Mouse (Mus musculus): ENCODE data around the gene Snta1. TPM values are rescaled to one million over a fixed set of nuclear protein-coding genes. Genes with fewer than 3 reads are reported as not detected.

The Snta1 gene
- polyA plus RNA-seq, 1 experiment from 2014 or later, result 2.5 TPM

- DNase-seq (ENCODE audit: extremely low spot score, low spot score), result no peak
- Histone ChIP-seq H3K4me1 (peaks cover 25% of the 10 kb centered on the region), H3K27me3 (ENCODE audit: poor library complexity, severe bottlenecking) (peaks cover 9% of the 10 kb centered on the region; the same call in 1 of the 2 replicates), H3K9me3 (no peaks in the 10 kb centered on the region), H3K36me3 (replicated peaks) (no peaks in the 10 kb centered on the region), H3K27ac (no peak overlapping the region), H3K4me3 (no peak overlapping the region)
- WGBS, result 92% methylated on average over 7 of the region's 7 CpGs
Measured at GRCm38 (mm10) chr2:154418001-154418400, 10.1 kb upstream of the Snta1 start.

GRCm38 (mm10) chr2:154417107-154417506 is 9.2 kb upstream of the Snta1 start:
- WGBS, result 9% methylated on average over 3 of the region's 3 CpGs
- Histone ChIP-seq H3K4me3 (no peak overlapping the region), H3K27me3 (ENCODE audit: poor library complexity, severe bottlenecking) (peaks cover under 1% of the 10 kb centered on the region; the same call in 1 of the 2 replicates), H3K4me1 (peaks cover 23% of the 10 kb centered on the region), H3K9me3 (no peaks in the 10 kb centered on the region), H3K36me3 (replicated peaks) (no peaks in the 10 kb centered on the region), H3K27ac (no peak overlapping the region)
- peak; percentile 71 for DNase-seq (ENCODE audit: extremely low spot score, low spot score)

GRCm38 (mm10) chr2:154412018-154412666 is 4.2 kb upstream of the Snta1 start:
- peaks cover 36% of the 10 kb centered on the region for H3K27me3 ChIP-seq (ENCODE audit: poor library complexity, severe bottlenecking)
- H3K9me3 ChIP-seq, result no peaks in the 10 kb centered on the region
- no peak overlapping the region for H3K27ac ChIP-seq
- no peak overlapping the region for H3K4me3 ChIP-seq
- H3K4me1 ChIP-seq, result peaks cover 13% of the 10 kb centered on the region
- H3K36me3 ChIP-seq (replicated peaks), result no peaks in the 10 kb centered on the region
- 68% methylated on average over 7 of the region's 7 CpGs for WGBS
- DNase-seq (ENCODE audit: extremely low spot score, low spot score), result no peak

GRCm38 (mm10) chr2:154410355-154410754 is 2.5 kb upstream of the Snta1 start:
- peaks cover 54% of the 10 kb centered on the region for H3K27me3 ChIP-seq (ENCODE audit: poor library complexity, severe bottlenecking)
- H3K4me1 ChIP-seq, result peaks cover 19% of the 10 kb centered on the region
- no peak overlapping the region for H3K4me3 ChIP-seq
- H3K9me3 ChIP-seq, result no peaks in the 10 kb centered on the region
- WGBS, result 66% methylated on average over 2 of the region's 2 CpGs
- DNase-seq (ENCODE audit: extremely low spot score, low spot score), result no peak
- no peak overlapping the region for H3K27ac ChIP-seq
- H3K36me3 ChIP-seq (replicated peaks), result no peaks in the 10 kb centered on the region

GRCm38 (mm10) chr2:154407063-154407642 is 746 bp downstream of the Snta1 start:
- Histone ChIP-seq H3K27ac (peak overlapping the region; percentile 83), H3K9me3 (no peaks in the 10 kb centered on the region), H3K4me1 (peaks cover 20% of the 10 kb centered on the region), H3K36me3 (replicated peaks) (no peaks in the 10 kb centered on the region), H3K27me3 (ENCODE audit: poor library complexity, severe bottlenecking) (peaks cover 56% of the 10 kb centered on the region), H3K4me3 (peak overlapping the region; percentile 82)
- peak; percentile 25 for DNase-seq (ENCODE audit: extremely low spot score, low spot score)
- 33% methylated on average over 11 of the region's 11 CpGs for WGBS

GRCm38 (mm10) chr2:154405447-154405994 is 2.4 kb downstream of the Snta1 start:
- DNase-seq (ENCODE audit: extremely low spot score, low spot score), result no peak
- Histone ChIP-seq H3K36me3 (replicated peaks) (no peaks in the 10 kb centered on the region), H3K9me3 (no peaks in the 10 kb centered on the region), H3K4me3 (no peak overlapping the region), H3K4me1 (peaks cover 20% of the 10 kb centered on the region), H3K27ac (no peak overlapping the region), H3K27me3 (ENCODE audit: poor library complexity, severe bottlenecking) (peaks cover 49% of the 10 kb centered on the region)
- WGBS, result 79% methylated on average over 5 of the region's 5 CpGs

GRCm38 (mm10) chr2:154402811-154403210 is 5.1 kb downstream of the Snta1 start:
- Histone ChIP-seq H3K9me3 (no peaks in the 10 kb centered on the region), H3K4me1 (peaks cover 14% of the 10 kb centered on the region), H3K4me3 (no peak overlapping the region), H3K27me3 (ENCODE audit: poor library complexity, severe bottlenecking) (peaks cover 26% of the 10 kb centered on the region), H3K36me3 (replicated peaks) (no peaks in the 10 kb centered on the region), H3K27ac (no peak overlapping the region)
- no peak for DNase-seq (ENCODE audit: extremely low spot score, low spot score)
- WGBS, result 80% methylated on average over 7 of the region's 7 CpGs

GRCm38 (mm10) chr2:154401976-154402375 is 5.9 kb downstream of the Snta1 start:
- Histone ChIP-seq H3K9me3 (no peaks in the 10 kb centered on the region), H3K36me3 (replicated peaks) (no peaks in the 10 kb centered on the region), H3K27me3 (ENCODE audit: poor library complexity, severe bottlenecking) (peaks cover 18% of the 10 kb centered on the region), H3K27ac (no peak overlapping the region), H3K4me1 (peaks cover 5% of the 10 kb centered on the region), H3K4me3 (no peak overlapping the region)
- no peak for DNase-seq (ENCODE audit: extremely low spot score, low spot score)
- WGBS, result 75% methylated on average over 1 of the region's 1 CpGs

- Histone ChIP-seq H3K36me3 (replicated peaks) (no peaks in the 10 kb centered on the region), H3K27ac (no peak overlapping the region), H3K4me3 (no peak overlapping the region), H3K9me3 (no peaks in the 10 kb centered on the region), H3K27me3 (ENCODE audit: poor library complexity, severe bottlenecking) (no peaks in the 10 kb centered on the region), H3K4me1 (no peaks in the 10 kb centered on the region)
- DNase-seq (ENCODE audit: extremely low spot score, low spot score), result no peak
- 86% methylated on average over 2 of the region's 2 CpGs for WGBS
Measured at GRCm38 (mm10) chr2:154399325-154399724, 8.6 kb downstream of the Snta1 start.

GRCm38 (mm10) chr2:154398267-154398666 is 9.6 kb downstream of the Snta1 start:
- H3K9me3 ChIP-seq, result no peaks in the 10 kb centered on the region
- no peak for DNase-seq (ENCODE audit: extremely low spot score, low spot score)
- H3K36me3 ChIP-seq (replicated peaks), result no peaks in the 10 kb centered on the region
- H3K4me1 ChIP-seq, result no peaks in the 10 kb centered on the region
- WGBS, result 91% methylated on average over 7 of the region's 7 CpGs
- no peaks in the 10 kb centered on the region for H3K27me3 ChIP-seq (ENCODE audit: poor library complexity, severe bottlenecking)
- no peak overlapping the region for H3K27ac ChIP-seq
- no peak overlapping the region for H3K4me3 ChIP-seq

GRCm38 (mm10) chr2:154396529-154396928 is 11.4 kb downstream of the Snta1 start:
- no peaks in the 10 kb centered on the region for H3K4me1 ChIP-seq

GRCm38 (mm10) chr2:154394602-154395001 is 13.3 kb downstream of the Snta1 start:
- H3K4me1 ChIP-seq, result peaks cover 5% of the 10 kb centered on the region; the same call in 1 of the 2 replicates
- no peak overlapping the region for H3K27ac ChIP-seq
- H3K9me3 ChIP-seq, result no peaks in the 10 kb centered on the region
- no peak for DNase-seq (ENCODE audit: extremely low spot score, low spot score)
- H3K27me3 ChIP-seq (ENCODE audit: poor library complexity, severe bottlenecking), result no peaks in the 10 kb centered on the region
- no peaks in the 10 kb centered on the region for H3K36me3 ChIP-seq (replicated peaks)
- H3K4me3 ChIP-seq, result no peak overlapping the region
- WGBS, result 85% methylated on average over 3 of the region's 3 CpGs

More at GRCm38 (mm10) chr2:154396529-154396928, 11.4 kb downstream of the Snta1 start:
- DNase-seq (ENCODE audit: extremely low spot score, low spot score), result no peak
- Histone ChIP-seq H3K27ac (no peak overlapping the region), H3K27me3 (ENCODE audit: poor library complexity, severe bottlenecking) (no peaks in the 10 kb centered on the region), H3K4me3 (no peak overlapping the region), H3K36me3 (replicated peaks) (no peaks in the 10 kb centered on the region), H3K9me3 (no peaks in the 10 kb centered on the region)
- WGBS, result 87% methylated on average over 2 of the region's 2 CpGs
